Mouse (Mus musculus) cerebellum, adult 2 months (tissue): ENCODE measurements at regions not wholly inside any gene's neighbourhood (a gene's known extent, or its start where the extent isn't known, plus 50 kb on each side); places are given as distances from the start of the nearest gene placed in this dataset.

Experiments
- DNase-seq, 2 experiments: peaks; one replicate each; pipeline ENCODE4 v3.0.0; 2021
- H3K27ac ChIP-seq: fragments of 200-500 bp; 2 replicates; pipeline ENCODE4 v1.5.1; 2012; ENCODE audit warnings: low read length, control low read depth, inconsistent platforms; ENCODE audit not compliant: insufficient read depth
- H3K27me3 ChIP-seq: fragments of 200-500 bp; 2 replicates; pipeline ENCODE4 v1.6.1; 2012; ENCODE audit warnings: inconsistent platforms, mild to moderate bottlenecking, low read length, moderate library complexity; ENCODE audit not compliant: control insufficient read depth, insufficient read depth
- H3K4me1 ChIP-seq: fragments of 200-500 bp; 2 replicates; pipeline ENCODE4 v1.6.1; 2011; ENCODE audit warnings: low read length; ENCODE audit not compliant: control insufficient read depth, insufficient read depth
- H3K4me3 ChIP-seq: fragments of 200-500 bp; replicated peaks from 2 replicates; pipeline ENCODE3; 2011; ENCODE audit warnings: mild to moderate bottlenecking, low read depth, low read length, control low read depth; ENCODE audit not compliant: insufficient read depth
- CTCF ChIP-seq: fragments of 200-500 bp; IDR thresholded peaks from 2 replicates; pipeline ENCODE4 v1.5.1; 2011; ENCODE audit warnings: low read depth, mild to moderate bottlenecking, control low read depth, low read length, moderate library complexity, borderline replicate concordance; ENCODE audit not compliant: insufficient read depth
- POLR2A ChIP-seq: fragments of 200-500 bp; IDR thresholded peaks from 2 replicates; pipeline ENCODE4 v1.6.1; 2011; ENCODE audit warnings: low read length, control low read depth, borderline replicate concordance; ENCODE audit not compliant: insufficient read depth
- WGBS: fragments of 180-500 bp; shearing (Covaris S2); methylation state at CpG from one replicate; pipeline ENCODE4 v1.1.7; 2018; 5-methylcytosine and 5-hydroxymethylcytosine counted together

DNA sequence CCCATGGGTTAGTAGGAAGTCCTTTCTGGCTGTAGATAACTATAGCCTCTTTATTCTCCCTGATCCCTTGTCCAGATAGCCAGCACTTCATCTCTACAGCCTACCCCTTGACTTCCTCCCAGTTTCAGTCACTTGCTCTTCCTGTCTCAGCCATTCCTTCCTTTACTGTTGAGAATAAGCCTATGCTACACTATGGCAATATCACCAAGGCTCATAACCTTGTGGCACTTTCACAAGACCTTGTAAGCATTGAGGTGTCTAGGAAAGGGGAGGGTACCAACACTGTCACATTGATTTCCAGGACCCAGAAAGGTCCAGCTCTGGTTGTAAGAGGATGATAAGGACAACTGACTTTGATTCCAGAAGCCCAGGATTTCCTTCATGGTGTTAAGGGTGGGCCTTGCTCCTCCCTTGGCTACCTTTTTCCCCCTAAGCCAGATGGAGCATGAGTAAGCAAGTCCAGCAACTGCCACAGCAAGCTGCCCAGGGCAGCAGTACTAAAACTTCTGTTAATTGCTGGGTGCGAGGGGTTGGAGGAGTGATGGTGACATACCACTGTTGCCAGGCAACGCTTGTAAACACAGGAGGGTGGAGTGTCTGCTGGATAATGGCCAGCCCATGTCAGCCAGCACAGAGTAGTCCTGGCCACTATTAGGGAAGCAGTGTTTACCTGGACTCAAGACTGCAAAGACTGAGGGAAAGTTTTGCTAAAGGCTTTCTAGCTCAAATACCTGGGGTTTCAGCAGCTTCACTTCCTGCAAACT lies 75.7 kb downstream of the Ankrd16 start:
- H3K27ac ChIP-seq = no peak overlapping the region
- no peak overlapping the region for H3K4me3 ChIP-seq
- WGBS = 23% methylated on average over 2 of the region's 2 CpGs
- H3K4me1 ChIP-seq = no peaks in the 10 kb centered on the region
- no peaks in the 10 kb centered on the region for H3K27me3 ChIP-seq
- DNase-seq = no peak
- TF ChIP-seq POLR2A (no peak), CTCF (no peak)

GRCm38 (mm10) chr2:11869983-11870382 lies 92.3 kb downstream of the Ankrd16 start:
- no peak for DNase-seq
- H3K27me3 ChIP-seq = no peaks in the 10 kb centered on the region
- TF ChIP-seq CTCF (0 out of 2 replicates have a peak, but pooled peaks have one; percentile 1), POLR2A (no peak)
- H3K4me3 ChIP-seq = no peak overlapping the region
- 28% methylated on average over 2 of the region's 2 CpGs for WGBS
- H3K27ac ChIP-seq = no peak overlapping the region
- H3K4me1 ChIP-seq = no peaks in the 10 kb centered on the region

GRCm38 (mm10) chr2:11880005-11880404 lies 102.3 kb downstream of the Ankrd16 start:
- TF ChIP-seq CTCF (no peak), POLR2A (no peak)
- Histone ChIP-seq H3K4me1 (no peaks in the 10 kb centered on the region), H3K27me3 (no peaks in the 10 kb centered on the region), H3K4me3 (no peak overlapping the region), H3K27ac (no peak overlapping the region)
- no peak for DNase-seq
- 13% methylated on average over 1 of the region's 1 CpGs for WGBS

DNA sequence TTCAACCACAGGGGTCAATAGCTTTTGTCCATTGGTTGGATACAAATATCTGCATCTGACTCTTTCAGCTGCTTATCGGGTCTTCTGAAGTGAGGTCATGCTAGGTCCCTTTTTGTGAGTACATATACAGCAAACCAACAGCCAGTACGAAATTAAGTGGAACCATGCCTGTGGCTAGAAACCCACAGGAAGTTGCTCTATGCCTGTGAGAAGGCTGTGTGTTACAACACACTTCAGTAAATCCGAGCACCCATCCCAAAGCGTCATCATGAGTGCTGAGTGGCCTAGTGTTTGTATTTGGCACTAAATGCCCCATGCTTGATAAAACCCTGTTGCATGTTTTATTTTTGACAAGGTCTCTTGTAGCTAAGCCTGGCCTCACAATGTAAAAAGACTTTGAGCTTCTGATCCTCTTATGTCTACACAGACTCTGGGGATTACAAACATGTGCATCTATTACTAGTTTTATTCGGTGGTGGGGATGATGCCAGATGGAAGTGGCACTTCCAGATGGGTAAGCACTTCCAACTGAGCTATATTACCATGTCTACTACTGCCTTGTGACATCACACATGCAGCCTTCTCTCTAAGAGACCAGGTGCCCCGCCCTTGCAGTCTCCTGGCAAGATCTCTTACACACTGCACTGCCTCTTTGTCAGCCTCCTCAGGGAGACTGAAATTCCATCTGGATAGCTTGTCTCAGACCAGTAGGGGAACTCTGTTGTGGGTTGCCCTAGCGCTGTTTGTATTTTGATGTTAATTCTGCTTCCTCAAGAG lies 117.3 kb downstream of the Ankrd16 start:
- H3K4me3 ChIP-seq = no peak overlapping the region
- DNase-seq = no peak
- no peaks in the 10 kb centered on the region for H3K4me1 ChIP-seq
- 62% methylated on average over 7 of the region's 7 CpGs for WGBS
- H3K27ac ChIP-seq = no peak overlapping the region
- H3K27me3 ChIP-seq = no peaks in the 10 kb centered on the region
- TF ChIP-seq POLR2A (no peak), CTCF (no peak)

DNA sequence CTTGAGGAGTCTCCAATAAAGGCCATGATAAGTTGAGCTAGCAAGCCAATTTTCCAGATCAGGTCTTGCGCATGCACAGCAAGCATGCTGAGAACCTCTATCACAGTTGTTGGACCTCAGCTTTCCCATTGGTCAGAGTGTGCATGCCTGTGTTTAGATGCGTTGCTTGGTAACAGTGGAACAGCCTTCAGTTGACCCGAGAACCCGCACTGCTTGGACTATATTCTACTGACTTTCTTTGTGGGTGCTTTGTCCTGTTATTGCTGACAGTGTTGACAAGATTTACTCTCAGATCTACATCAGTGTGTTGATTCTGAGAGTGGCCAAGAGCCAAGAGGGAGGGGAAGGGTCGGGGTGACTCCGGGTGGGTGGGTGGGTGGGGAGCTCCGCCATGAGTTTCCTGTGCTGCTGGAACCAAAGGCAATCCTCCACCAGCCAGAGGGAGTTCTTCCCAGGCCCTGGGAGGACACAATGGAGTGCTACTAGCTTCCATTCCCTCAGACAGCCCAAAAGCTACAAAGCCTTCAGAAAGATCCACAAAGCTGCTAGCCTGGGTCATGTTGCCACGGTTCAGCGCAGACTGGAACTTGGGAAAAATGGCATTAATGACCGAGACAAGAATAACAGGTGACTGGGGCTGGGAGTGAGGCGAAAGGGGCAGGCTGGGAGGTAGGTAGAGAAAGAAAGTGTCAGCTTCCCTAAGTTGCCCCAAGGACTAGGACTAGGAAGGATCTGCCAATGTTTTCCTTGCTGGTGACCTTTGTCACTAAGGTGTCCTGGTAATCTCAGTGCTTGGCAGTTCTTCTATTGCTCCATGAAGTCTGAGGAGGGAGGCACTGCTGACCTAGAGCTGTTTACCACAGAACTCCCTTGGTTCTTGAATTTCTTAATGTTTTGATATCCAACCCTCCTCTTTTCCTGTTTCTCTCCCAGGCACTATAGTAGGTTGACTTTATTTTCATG lies 122.3 kb downstream of the Ankrd16 start:
- TF ChIP-seq POLR2A (no peak), CTCF (no peak)
- no peak for DNase-seq
- Histone ChIP-seq H3K27me3 (no peaks in the 10 kb centered on the region), H3K4me1 (no peaks in the 10 kb centered on the region), H3K4me3 (no peak overlapping the region), H3K27ac (no peak overlapping the region)
- 56% methylated on average over 11 of the region's 11 CpGs for WGBS

- H3K4me1 ChIP-seq = no peaks in the 10 kb centered on the region
- TF ChIP-seq POLR2A = no peak
- TF ChIP-seq CTCF = no peak
- H3K4me3 ChIP-seq = no peak overlapping the region
- no peaks in the 10 kb centered on the region for H3K27me3 ChIP-seq
- no peak for DNase-seq
- H3K27ac ChIP-seq = no peak overlapping the region
- WGBS = 69% methylated on average over 1 of the region's 1 CpGs
Observed at GRCm38 (mm10) chr2:11914782-11915181, 137.1 kb downstream of the Ankrd16 start.

DNA sequence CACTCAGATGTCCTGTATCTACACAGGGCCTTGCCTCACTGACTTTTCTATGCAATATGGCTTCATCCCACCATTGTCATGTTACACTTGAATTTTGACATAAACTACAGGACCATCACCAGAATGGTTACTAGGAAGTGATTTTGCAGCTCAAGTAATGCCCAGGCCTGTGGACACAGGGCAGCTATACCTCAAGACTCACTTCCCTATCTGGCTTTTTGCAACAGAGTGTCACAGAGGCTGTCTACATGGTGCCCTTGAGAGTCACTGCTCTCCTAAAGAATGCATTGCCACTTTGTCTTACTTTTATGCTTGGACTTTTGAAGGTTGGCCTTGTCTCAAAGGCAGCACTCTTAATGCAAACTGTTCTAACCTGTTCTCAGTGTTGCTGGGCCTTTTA lies 139.7 kb downstream of the Ankrd16 start:
- Histone ChIP-seq H3K27ac (no peak overlapping the region), H3K4me3 (no peak overlapping the region), H3K27me3 (no peaks in the 10 kb centered on the region), H3K4me1 (no peaks in the 10 kb centered on the region)
- DNase-seq = no peak
- TF ChIP-seq CTCF = no peak
- no peak for TF ChIP-seq POLR2A
